9 mouse cellular contexts compared by ENCODE assay signal in the genomic region with DNA sequence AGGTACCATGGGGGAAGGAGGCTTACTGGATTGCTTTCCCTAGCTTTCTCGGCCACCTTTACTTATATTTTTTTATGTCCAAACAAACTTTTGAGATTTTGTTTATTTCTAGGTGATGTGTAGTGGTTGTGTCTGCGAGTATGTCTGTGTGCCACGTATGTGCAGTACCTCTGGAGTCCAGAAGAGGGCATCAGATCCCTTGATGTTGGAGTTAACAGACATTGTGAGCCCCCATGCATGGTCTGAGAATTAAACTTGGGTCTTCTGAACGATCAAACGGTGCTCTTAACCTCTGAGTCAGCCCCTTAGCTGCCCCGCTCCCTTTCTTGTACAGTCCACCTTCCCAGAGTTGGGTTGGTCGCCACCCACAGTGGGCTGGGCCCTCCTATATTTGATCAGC. TPM values are rescaled to one million over a fixed set of nuclear protein-coding genes. Genes with fewer than 3 reads are reported as not detected.
A peak's percentile ranks its signal among the peaks of the same experiment; 100 is the strongest.
DNase-seq lines count a peak whose midpoint lies in the region; ATAC-seq and TF ChIP-seq lines count a peak whose summit lies in the region.
"Had no signal": no experiment of that assay in that cellular context is flagged by ENCODE, and none has a peak within 500 bp of the region (broad histone marks: within the 10 kb centered on the region; RNA-seq: fewer than 3 reads in every experiment).

No protein-coding gene starts in this region.

- TF ChIP-seq CTCF in kidney, postnatal 0 days (IDR thresholded peaks at IDR 0.05; ENCODE audit: low read depth): peak; percentile 60
- TF ChIP-seq CTCF in ES-Bruce4 (IDR thresholded peaks at IDR 0.05; ENCODE audit: low read depth, low read length): peak; percentile 43

- H3K9ac ChIP-seq in kidney, postnatal 0 days (ENCODE audit: low read depth, low read length): no peak overlapping the region
- H3K9ac ChIP-seq in ES-Bruce4 (ENCODE audit: low read depth, poor library complexity, severe bottlenecking): no peak overlapping the region
- no peak overlapping the region for H3K9ac ChIP-seq in heart, embryonic 11.5 days (ENCODE audit: low read depth, low read length)
- H3K9ac ChIP-seq: heart, embryonic 13.5 days had no signal

- 78% methylated on average over 7 of the region's 7 CpGs for WGBS in kidney, postnatal 0 days
- 68% methylated on average over 7 of the region's 7 CpGs for WGBS in heart, embryonic 11.5 days (ENCODE audit: insufficient replicate concordance)

- TF ChIP-seq EP300 in ES-Bruce4 (IDR thresholded peaks at IDR 0.05; ENCODE audit: insufficient read depth, low read depth, low read length): no peak

- no peak overlapping the region for H3K4me3 ChIP-seq in kidney, postnatal 0 days (replicated peaks; ENCODE audit: low read depth, low read length)
- no peak overlapping the region for H3K4me3 ChIP-seq in ES-Bruce4 (ENCODE audit: low read depth, low read length)
- no peak overlapping the region for H3K4me3 ChIP-seq in heart, embryonic 11.5 days (ENCODE audit: low read depth, low read length)
- H3K4me3 ChIP-seq: heart, embryonic 13.5 days had no signal

- H3K27me3 ChIP-seq in kidney, postnatal 0 days (ENCODE audit: insufficient read depth, low read length): no peaks in the 10 kb centered on the region
- H3K27me3 ChIP-seq in ES-Bruce4 (ENCODE audit: control insufficient read depth, insufficient read depth, low read length, poor library complexity, severe bottlenecking): no peaks in the 10 kb centered on the region
- no peaks in the 10 kb centered on the region for H3K27me3 ChIP-seq in heart, embryonic 11.5 days (ENCODE audit: control insufficient read depth, insufficient read depth, low read length)
- H3K27me3 ChIP-seq: heart, embryonic 13.5 days had no signal

- H3K36me3 ChIP-seq in kidney, postnatal 0 days (ENCODE audit: insufficient read depth, low read length): no peaks in the 10 kb centered on the region
- no peaks in the 10 kb centered on the region for H3K36me3 ChIP-seq in ES-Bruce4 (ENCODE audit: control insufficient read depth, insufficient read depth, low read length, poor library complexity, severe bottlenecking)
- no peaks in the 10 kb centered on the region for H3K36me3 ChIP-seq in heart, embryonic 11.5 days (ENCODE audit: control insufficient read depth, insufficient read depth, low read length)
- H3K36me3 ChIP-seq: heart, embryonic 13.5 days had no signal

- H3K4me2 ChIP-seq in kidney, postnatal 0 days (ENCODE audit: low read length): no peak overlapping the region
- no peak overlapping the region for H3K4me2 ChIP-seq in heart, embryonic 11.5 days
- H3K4me2 ChIP-seq: heart, embryonic 13.5 days had no signal

- H3K9me3 ChIP-seq in kidney, postnatal 0 days (replicated peaks; ENCODE audit: low read length): no peaks in the 10 kb centered on the region; the same call in 1 of the 2 replicates
- H3K9me3 ChIP-seq in ES-Bruce4 (replicated peaks; ENCODE audit: control insufficient read depth, insufficient read depth, low read length, poor library complexity, severe bottlenecking): peaks cover 5% of the 10 kb centered on the region; the same call in 1 of the 2 replicates
- peaks cover 3% of the 10 kb centered on the region; the same call in 1 of the 2 replicates for H3K9me3 ChIP-seq in heart, embryonic 11.5 days (replicated peaks; ENCODE audit: control insufficient read depth, low read length)

- H3K27ac ChIP-seq in kidney, postnatal 0 days: no peak overlapping the region
- no peak overlapping the region for H3K27ac ChIP-seq in ES-Bruce4 (ENCODE audit: insufficient read depth, low read length)
- H3K27ac ChIP-seq in heart, embryonic 11.5 days (ENCODE audit: low read depth, low read length): no peak overlapping the region

- ATAC-seq in kidney, postnatal 0 days (replicated peaks; ENCODE audit: low FRiP score, low read depth): no peak
- ATAC-seq in megakaryocyte progenitor cell, adult 5-6 weeks (replicated peaks; ENCODE audit: poor library complexity): peak; percentile 24
- ATAC-seq in heart, embryonic 11.5 days (replicated peaks; ENCODE audit: insufficient number of reproducible peaks, low FRiP score, low TSS enrichment): no peak

- no peaks in the 10 kb centered on the region for H3K4me1 ChIP-seq in kidney, postnatal 0 days (replicated peaks; ENCODE audit: insufficient read depth, low read length)
- no peaks in the 10 kb centered on the region for H3K4me1 ChIP-seq in ES-Bruce4 (ENCODE audit: control insufficient read depth, insufficient read depth, low read length)
- H3K4me1 ChIP-seq in heart, embryonic 11.5 days (ENCODE audit: control insufficient read depth, insufficient read depth, low read length): peaks cover 11% of the 10 kb centered on the region

- TF ChIP-seq POLR2A in ES-Bruce4 (IDR thresholded peaks at IDR 0.05; ENCODE audit: insufficient read depth, low read length): no peak

- DNase-seq in kidney, postnatal 0 days (ENCODE audit: low spot score): no peak
- DNase-seq in kidney, adult 8-10 months: no peak
- peak; percentile 69 for DNase-seq in 416B (ENCODE audit: low read depth)
- no peak for DNase-seq in c-Kit-positive CD71-positive TER-119-positive erythroid progenitor cells, embryonic 14.5 days (ENCODE audit: low spot score)
- no peak for DNase-seq in kidney, adult 9 months

RNA-seq across cellular contexts. Expression of a gene that starts 4.4 kb away (rescaled TPM):
- polyA plus RNA-seq in kidney, postnatal 0 days (2015; fragmentation: Nextera tagmentation; extraction: Ambion mirVana): 8.5 and 9.6 TPM in 2 replicates
- 28.4 and 35.3 TPM in 2 replicates for polyA plus RNA-seq in ES-Bruce4 (2011; ENCODE audit: insufficient read depth, insufficient read length, low read depth, missing spikeins)
- 17.8 and 22.1 TPM in 2 replicates for total RNA-seq in megakaryocyte progenitor cell, adult 5-6 weeks (2015)
- 19.2 and 21.1 TPM in 2 replicates for total RNA-seq in megakaryocyte progenitor cell, adult 5-6 weeks (2017)
- 26.6 and 32.5 TPM in 2 replicates for polyA plus RNA-seq in heart, embryonic 11.5 days (2014; fragmentation: Nextera tagmentation; extraction: Ambion mirVana)
